Mouse (Mus musculus) central nervous system, embryonic 14 days (tissue): ENCODE measurements around the gene Pcnx3. TPM values are rescaled to one million over a fixed set of nuclear protein-coding genes. Genes with fewer than 3 reads are reported as not detected.

ENCODE experiments used
- polyA plus RNA-seq: library from polyadenylated mRNA; depleted of rRNA; stranded (reverse); fragments of >200 nt; gene quantifications from 2 replicates; pipeline ENCODE4 v1.2.3, GENCODE M21; 2012; rRNA removed

The Pcnx3 gene
- 80.3 and 94.9 TPM in 2 replicates for polyA plus RNA-seq

DNA sequence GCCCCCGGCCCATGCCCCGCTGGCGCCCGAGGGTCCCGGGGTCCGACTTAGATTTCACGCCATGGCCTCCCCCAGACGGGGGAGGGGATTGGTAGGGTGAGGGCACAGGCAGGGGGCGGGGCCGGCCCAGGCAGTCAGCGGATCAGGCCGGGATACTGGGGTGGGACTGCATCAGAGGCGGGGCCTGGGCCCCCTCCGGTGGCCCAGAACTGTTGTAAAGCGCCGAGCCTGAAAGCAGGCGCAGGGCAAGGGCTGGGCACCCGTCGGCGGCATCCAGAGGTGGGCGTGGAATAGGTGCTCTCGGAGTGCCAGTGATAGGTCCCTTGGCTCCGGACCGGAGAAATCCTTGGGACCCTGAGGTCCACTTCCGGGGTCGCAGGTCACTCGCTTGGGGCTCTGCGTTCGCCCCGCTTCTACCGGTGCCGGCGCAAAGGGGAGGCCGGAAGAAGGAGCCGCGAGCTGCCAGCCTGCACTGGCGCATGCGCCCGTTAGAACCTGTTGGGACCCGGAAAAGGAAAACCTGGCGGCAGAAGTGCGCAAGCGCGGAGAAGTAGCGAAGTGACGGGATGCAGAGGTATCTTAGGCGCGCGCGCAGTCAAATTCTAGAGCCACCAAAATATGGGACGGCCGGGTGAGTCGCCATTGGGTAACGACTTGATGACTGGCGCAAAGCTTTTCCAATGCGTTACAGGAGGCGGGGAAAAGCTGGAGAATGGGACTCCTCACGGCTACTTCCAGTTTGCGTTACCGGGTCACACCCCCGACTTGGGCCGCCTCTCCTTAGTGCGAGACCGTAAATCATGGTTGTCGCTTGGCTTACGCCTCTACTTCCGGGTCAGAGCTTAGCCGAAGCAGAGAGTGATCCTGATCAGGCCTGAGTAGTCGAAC lies at the start of gene Pcnx3, which contains the start of gene Map3k11:
Gene Pcnx3 (minus strand): TSS at position 709 of the 888 bp plus-strand sequence.
Gene Map3k11 (plus strand): TSS at position 543 of the 888 bp plus-strand sequence.

DNA sequence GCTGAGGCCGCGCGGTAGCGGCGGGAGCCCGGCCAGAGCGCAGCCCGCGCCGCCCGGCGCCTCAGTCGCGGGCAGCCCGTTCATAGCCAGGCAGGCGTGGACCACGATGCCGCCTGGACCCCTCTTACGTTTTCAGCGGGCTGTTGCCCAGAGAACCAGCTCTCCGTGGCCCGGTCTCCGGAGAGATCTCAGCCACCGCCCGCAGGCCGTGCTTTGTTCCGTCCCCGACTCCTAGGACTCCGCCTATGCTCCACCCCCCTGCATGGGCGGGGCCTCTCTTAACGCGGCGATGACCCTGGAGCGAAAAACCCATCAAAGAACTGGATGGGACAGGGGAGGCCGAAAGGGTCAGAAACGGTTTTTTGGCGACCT lies 40.7 kb upstream of the Pcnx3 start, which contains the start of gene Fam89b:
Gene Fam89b (minus strand): TSS at position 210 of the 372 bp plus-strand sequence.

GRCm38 (mm10) chr19:5725767-5726515 lies 37.2 kb upstream of the Pcnx3 start, which contains the start of gene Ehbp1l1:
TSS of gene Ehbp1l1 (minus strand) at chr19:5726317.

GRCm38 (mm10) chr19:5704163-5704800 lies 15.6 kb upstream of the Pcnx3 start, which contains the start of gene Kcnk7:
TSS of gene Kcnk7 (plus strand) at chr19:5704367.

GRCm38 (mm10) chr19:5662981-5663913 lies 25.5 kb downstream of the Pcnx3 start, which contains the start of gene Sipa1:
TSS of gene Sipa1 (minus strand) at chr19:5663707.

DNA sequence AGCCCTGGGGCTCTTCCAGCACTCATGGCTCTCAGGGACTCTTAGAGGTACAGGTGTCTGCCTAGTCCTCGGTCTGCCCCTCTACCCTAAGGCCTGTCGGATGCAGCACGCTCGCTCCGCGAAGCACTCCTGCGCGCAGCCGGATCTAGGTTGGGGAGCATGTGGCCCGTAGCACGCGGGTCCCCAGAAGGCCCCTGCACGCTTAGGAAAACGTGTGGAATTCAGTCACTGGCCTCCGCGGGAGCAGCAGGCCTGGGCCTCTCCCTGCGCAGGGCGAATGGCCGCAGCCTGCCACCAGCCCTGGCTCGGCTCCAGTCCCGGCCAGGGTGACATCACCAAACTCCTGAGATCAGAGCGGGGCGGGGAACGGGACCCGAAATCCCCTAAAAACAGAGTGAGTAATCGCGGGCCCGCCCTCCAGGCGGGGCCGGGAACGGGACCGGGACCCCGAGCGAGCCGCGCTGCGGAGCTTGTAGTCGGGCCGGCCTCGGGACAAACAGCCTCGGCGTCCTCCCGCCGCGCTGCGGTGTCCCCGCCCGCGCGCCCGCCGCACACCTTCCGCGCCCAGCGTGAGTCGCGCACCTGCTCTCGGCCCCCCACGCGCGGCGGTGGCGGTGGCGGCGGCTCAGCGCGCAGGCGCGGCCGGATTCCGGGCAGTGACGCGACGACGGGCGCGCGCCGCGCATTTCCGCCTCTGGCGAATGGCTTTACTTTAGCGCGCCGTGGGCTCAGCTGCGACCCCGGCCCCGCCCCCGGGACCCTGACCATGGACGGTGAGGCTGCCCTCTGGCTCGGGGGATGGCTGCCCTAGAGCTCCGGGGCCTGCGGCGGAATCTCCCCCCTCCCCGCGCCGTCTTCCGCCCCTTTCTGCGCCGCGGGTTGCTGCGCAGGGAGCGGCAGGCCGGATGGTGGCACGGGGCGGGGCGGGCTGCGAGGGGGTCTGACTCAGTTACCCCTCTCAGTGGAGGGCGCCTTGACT lies 51.4 kb downstream of the Pcnx3 start, which contains the start of gene Rela:
Gene Rela (plus strand): TSS at position 415 of the 979 bp plus-strand sequence.

Other genes starting within 250 kb of the Pcnx3 start
- 0.05 TPM in 1 of 2 replicates, not detected in the other for gene Fosl1, start 241.4 kb downstream of the Pcnx3 start, polyA plus RNA-seq
- gene Ccdc85b, start 231.0 kb downstream of the Pcnx3 start, polyA plus RNA-seq: 10.6 and 11.6 TPM in 2 replicates
- 216 and 221 TPM in 2 replicates for gene Fibp, start 228.3 kb downstream of the Pcnx3 start, polyA plus RNA-seq
- gene Ctsw, start 220.4 kb downstream of the Pcnx3 start, polyA plus RNA-seq: 2.6 and 2.7 TPM in 2 replicates
- 50.0 and 85.2 TPM in 2 replicates for gene Efemp2, start 215.0 kb downstream of the Pcnx3 start, polyA plus RNA-seq
- gene Mus81, start 200.5 kb downstream of the Pcnx3 start, polyA plus RNA-seq: 57.1 and 64.2 TPM in 2 replicates
- gene Cfl1, start 198.5 kb downstream of the Pcnx3 start, polyA plus RNA-seq: 1,583 and 1,664 TPM in 2 replicates
- gene 1700020D05Rik, start 185.1 kb downstream of the Pcnx3 start, polyA plus RNA-seq: 3.8 and 4.0 TPM in 2 replicates
- 103 and 108 TPM in 2 replicates for gene Snx32, start 178.4 kb downstream of the Pcnx3 start, polyA plus RNA-seq
- 0.05 and 0.56 TPM in 2 replicates for gene Ovol1, start 128.3 kb downstream of the Pcnx3 start, polyA plus RNA-seq
- gene Ap5b1, start 120.9 kb downstream of the Pcnx3 start, polyA plus RNA-seq: 2.4 and 2.5 TPM in 2 replicates
- gene Rnaseh2c, start 87.0 kb downstream of the Pcnx3 start, polyA plus RNA-seq: 90.9 and 107 TPM in 2 replicates
- gene Kat5, start 78.7 kb downstream of the Pcnx3 start, polyA plus RNA-seq: 155 and 159 TPM in 2 replicates
- 38.6 and 41.9 TPM in 2 replicates for gene Rela, start 51.4 kb downstream of the Pcnx3 start, polyA plus RNA-seq
- 25.8 and 34.4 TPM in 2 replicates for gene Sipa1, start 25.2 kb downstream of the Pcnx3 start, polyA plus RNA-seq
- 20.8 and 24.0 TPM in 2 replicates for gene Map3k11, start 166 bp downstream of the Pcnx3 start, polyA plus RNA-seq
- 0.05 and 0.21 TPM in 2 replicates for gene Kcnk7, start 15.5 kb upstream of the Pcnx3 start, polyA plus RNA-seq
- 25.1 and 28.3 TPM in 2 replicates for gene Ehbp1l1, start 37.4 kb upstream of the Pcnx3 start, polyA plus RNA-seq
- gene Fam89b, start 40.7 kb upstream of the Pcnx3 start, polyA plus RNA-seq: 241 and 283 TPM in 2 replicates
- 64.1 and 102 TPM in 2 replicates for gene Ltbp3, start 52.0 kb upstream of the Pcnx3 start, polyA plus RNA-seq
- 121 and 140 TPM in 2 replicates for gene Scyl1, start 82.5 kb upstream of the Pcnx3 start, polyA plus RNA-seq
- gene Frmd8, start 186.4 kb upstream of the Pcnx3 start, polyA plus RNA-seq: 16.1 and 16.6 TPM in 2 replicates
- gene Slc25a45, start 188.9 kb upstream of the Pcnx3 start, polyA plus RNA-seq: 3.5 and 4.1 TPM in 2 replicates
- 13.9 and 15.5 TPM in 2 replicates for gene Tigd3, start 205.2 kb upstream of the Pcnx3 start, polyA plus RNA-seq
- 193 and 198 TPM in 2 replicates for gene Dpf2, start 224.1 kb upstream of the Pcnx3 start, polyA plus RNA-seq
- 9.7 and 12.1 TPM in 2 replicates for gene Cdc42ep2, start 235.9 kb upstream of the Pcnx3 start, polyA plus RNA-seq